Mouse (Mus musculus) lung, adult 2 months (tissue): ENCODE measurements around the gene Plxna4.

Source experiments
- CTCF ChIP-seq: fragments of 200-500 bp; IDR thresholded peaks from 2 replicates; pipeline ENCODE4 v1.5.1; 2011; ENCODE audit warnings: mild to moderate bottlenecking, low read length, control low read depth; ENCODE audit not compliant: insufficient read depth
- POLR2A ChIP-seq: fragments of 200-500 bp; IDR thresholded peaks from 2 replicates; pipeline ENCODE4 v1.6.1; 2011; ENCODE audit warnings: low read depth, mild to moderate bottlenecking, control low read depth, low read length, borderline replicate concordance; ENCODE audit errors: extremely low read depth

DNA sequence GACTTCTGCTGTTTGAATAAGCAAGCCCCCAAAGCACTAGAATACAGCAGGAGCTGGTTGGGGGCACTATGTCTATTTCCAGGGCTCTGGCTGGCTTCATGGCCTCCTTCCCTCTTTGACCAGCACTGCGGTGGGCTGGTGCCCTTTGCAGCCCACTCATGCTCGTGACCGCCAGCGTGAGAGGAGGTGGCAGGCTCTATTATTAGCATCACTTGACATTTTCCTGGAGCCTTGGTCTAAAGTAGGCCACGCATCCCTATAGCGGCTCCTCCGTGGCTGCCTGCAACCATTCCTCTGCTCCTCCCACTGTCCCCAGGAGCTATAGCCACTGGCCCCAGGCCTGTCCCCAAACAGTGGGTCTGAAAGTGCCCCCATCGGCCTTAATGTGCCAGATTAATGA, 367.2 kb downstream of the Plxna4 start:
- TF ChIP-seq CTCF (no peak), POLR2A (no peak)
